Mouse (Mus musculus): ENCODE measurements around the gene AL731706.2. TPM values are rescaled to one million over a fixed set of nuclear protein-coding genes. Genes with fewer than 3 reads are reported as not detected.
"Not testable (repeated sequence)": the region's sequence is repeated elsewhere in the genome, so short reads cannot be mapped to it uniquely, and the experiment has no call there.

The AL731706.2 gene
- polyA plus RNA-seq, 1 experiment from 2014 or later: 48.4 TPM

DNA sequence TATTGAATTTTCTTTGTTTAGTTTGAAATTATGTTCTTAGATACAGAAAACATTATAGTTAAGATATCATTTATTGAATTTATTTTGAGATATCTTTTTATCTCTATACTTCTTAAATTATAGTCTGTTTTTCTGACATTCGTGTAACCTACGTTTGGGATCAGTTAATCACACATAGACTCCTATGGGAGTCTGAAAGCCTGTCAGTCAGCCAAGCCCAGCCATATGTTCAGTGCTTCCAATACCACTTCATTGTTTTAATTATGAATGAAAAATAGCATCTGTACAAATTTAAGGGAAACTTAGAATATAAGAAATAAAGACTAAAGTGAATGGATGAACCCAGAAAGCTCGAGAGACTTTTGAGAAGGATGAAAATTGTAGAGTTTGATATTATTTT, 23.1 kb upstream of the AL731706.2 start:
- no peak overlapping the region for H3K4me2 ChIP-seq (ENCODE audit: low read length)
- H3K27ac ChIP-seq (ENCODE audit: low read depth): no peak overlapping the region
- H3K36me3 ChIP-seq (ENCODE audit: control insufficient read depth, insufficient read depth, low read length): peaks cover 6% of the 10 kb centered on the region
- WGBS: 87% methylated on average over 3 of the region's 3 CpGs
- H3K27me3 ChIP-seq (replicated peaks; ENCODE audit: control insufficient read depth, insufficient read depth, low read length): no peaks in the 10 kb centered on the region
- no peak for ATAC-seq (replicated peaks; ENCODE audit: low FRiP score, low TSS enrichment, low read depth)
- no peak overlapping the region for H3K9ac ChIP-seq (ENCODE audit: low read length)
- H3K4me1 ChIP-seq (replicated peaks; ENCODE audit: control insufficient read depth, insufficient read depth, low read length): peaks cover 13% of the 10 kb centered on the region
- H3K4me3 ChIP-seq (ENCODE audit: low read depth, low read length): no peak overlapping the region
- DNase-seq (ENCODE audit: low spot score): no peak
- no peaks in the 10 kb centered on the region for H3K9me3 ChIP-seq (ENCODE audit: control insufficient read depth, low read length)

DNA sequence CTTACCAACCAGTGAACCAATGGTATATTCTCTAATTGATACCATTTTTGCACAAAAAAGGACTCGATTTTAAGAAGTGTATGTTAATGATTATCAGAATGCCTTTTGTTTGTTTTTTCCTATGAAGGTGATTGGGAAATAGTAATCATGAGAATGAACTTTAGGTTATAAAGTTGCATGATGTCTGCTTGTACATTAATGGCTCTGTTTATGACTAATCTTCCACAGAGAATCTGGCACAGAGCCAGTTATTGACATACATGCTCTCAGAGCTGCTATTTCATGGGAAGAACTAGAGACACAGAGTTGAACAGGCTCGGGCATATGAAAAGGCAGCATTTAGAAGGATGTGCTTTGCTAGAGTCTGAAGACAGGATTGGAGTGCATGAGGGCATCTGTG, 10.7 kb upstream of the AL731706.2 start:
- Histone ChIP-seq H3K9ac (ENCODE audit: low read length) (no peak overlapping the region), H3K27ac (ENCODE audit: low read depth) (no peak overlapping the region), H3K27me3 (replicated peaks; ENCODE audit: control insufficient read depth, insufficient read depth, low read length) (no peaks in the 10 kb centered on the region), H3K36me3 (ENCODE audit: control insufficient read depth, insufficient read depth, low read length) (no peaks in the 10 kb centered on the region), H3K4me3 (ENCODE audit: low read depth, low read length) (no peak overlapping the region), H3K4me2 (ENCODE audit: low read length) (no peak overlapping the region), H3K4me1 (replicated peaks; ENCODE audit: control insufficient read depth, insufficient read depth, low read length) (0 out of 2 replicates have a peak, but pooled peaks cover 5% of the 10 kb centered on the region), H3K9me3 (ENCODE audit: control insufficient read depth, low read length) (no peaks in the 10 kb centered on the region)
- WGBS: 79% methylated on average over 2 of the region's 2 CpGs
- ATAC-seq (replicated peaks; ENCODE audit: low FRiP score, low TSS enrichment, low read depth): no peak
- no peak for DNase-seq (ENCODE audit: low spot score)

DNA sequence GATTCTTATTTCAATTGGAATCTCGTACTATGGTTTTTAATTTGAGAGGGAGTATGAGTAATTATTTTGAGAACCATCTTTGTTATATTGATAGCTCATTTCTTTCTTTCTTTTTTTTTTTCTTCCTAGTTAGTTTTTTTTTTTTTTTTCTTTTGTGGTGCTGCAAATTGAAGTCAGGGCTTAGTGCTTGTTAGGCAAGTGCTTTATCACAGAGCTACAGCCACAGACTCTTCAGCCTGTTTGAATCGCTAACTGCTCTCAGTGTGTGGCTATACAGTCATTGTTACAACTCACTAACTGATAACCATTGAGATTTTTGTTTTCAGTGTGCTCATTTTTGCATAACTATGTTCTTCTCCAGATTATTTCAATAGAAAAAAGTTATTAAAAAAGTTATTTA, 9.0 kb upstream of the AL731706.2 start:
- H3K4me1 ChIP-seq (replicated peaks; ENCODE audit: control insufficient read depth, insufficient read depth, low read length): 0 out of 2 replicates have a peak, but pooled peaks cover 5% of the 10 kb centered on the region
- no peak for ATAC-seq (replicated peaks; ENCODE audit: low FRiP score, low TSS enrichment, low read depth)
- WGBS: 87% methylated on average over 2 of the region's 2 CpGs

DNA sequence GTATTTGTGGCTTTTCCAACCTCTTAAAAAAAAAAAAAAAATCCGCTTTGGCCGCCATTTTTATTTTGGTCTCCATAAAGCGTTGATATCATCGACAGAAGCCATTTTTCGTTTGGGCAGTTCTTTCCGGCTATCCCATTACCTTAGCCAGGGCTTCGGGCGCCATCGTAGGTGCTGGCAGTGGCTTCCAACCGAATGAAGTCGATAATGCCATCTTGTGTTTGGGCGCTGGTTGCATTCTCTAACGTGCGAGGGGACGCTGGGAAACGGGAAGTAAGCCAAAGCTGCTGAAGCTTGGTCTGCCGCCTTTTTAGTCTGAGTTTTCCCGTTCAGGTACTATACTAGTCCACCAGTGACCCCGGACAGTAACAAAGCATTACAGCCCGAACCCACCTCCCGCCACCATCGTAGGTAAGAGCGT, 6.5 kb upstream of the AL731706.2 start:
- Histone ChIP-seq H3K36me3 (ENCODE audit: control insufficient read depth, insufficient read depth, low read length) (no peaks in the 10 kb centered on the region), H3K27ac (ENCODE audit: low read depth) (peak overlapping the region; percentile 87), H3K4me1 (replicated peaks; ENCODE audit: control insufficient read depth, insufficient read depth, low read length) (peaks cover 5% of the 10 kb centered on the region; the same call in 1 of the 2 replicates), H3K9me3 (ENCODE audit: control insufficient read depth, low read length) (no peaks in the 10 kb centered on the region), H3K4me3 (ENCODE audit: low read depth, low read length) (peak overlapping the region; percentile 79), H3K9ac (ENCODE audit: low read length) (peak overlapping the region; percentile 62), H3K4me2 (ENCODE audit: low read length) (peak overlapping the region; percentile 57), H3K27me3 (replicated peaks; ENCODE audit: control insufficient read depth, insufficient read depth, low read length) (no peaks in the 10 kb centered on the region)
- under 1% methylated on average over 23 of the region's 23 CpGs for WGBS
- DNase-seq (ENCODE audit: low spot score) (peak; percentile 89), ATAC-seq (replicated peaks; ENCODE audit: low FRiP score, low TSS enrichment, low read depth) (peak; percentile 82)

More for the DNA sequence above, 9.0 kb upstream of the AL731706.2 start:
- H3K4me3 ChIP-seq (ENCODE audit: low read depth, low read length): no peak overlapping the region
- no peak overlapping the region for H3K4me2 ChIP-seq (ENCODE audit: low read length)
- H3K27ac ChIP-seq (ENCODE audit: low read depth): no peak overlapping the region
- H3K9me3 ChIP-seq (ENCODE audit: control insufficient read depth, low read length): no peaks in the 10 kb centered on the region
- H3K27me3 ChIP-seq (replicated peaks; ENCODE audit: control insufficient read depth, insufficient read depth, low read length): no peaks in the 10 kb centered on the region
- H3K36me3 ChIP-seq (ENCODE audit: control insufficient read depth, insufficient read depth, low read length): no peaks in the 10 kb centered on the region
- no peak overlapping the region for H3K9ac ChIP-seq (ENCODE audit: low read length)
- DNase-seq (ENCODE audit: low spot score): no peak

DNA sequence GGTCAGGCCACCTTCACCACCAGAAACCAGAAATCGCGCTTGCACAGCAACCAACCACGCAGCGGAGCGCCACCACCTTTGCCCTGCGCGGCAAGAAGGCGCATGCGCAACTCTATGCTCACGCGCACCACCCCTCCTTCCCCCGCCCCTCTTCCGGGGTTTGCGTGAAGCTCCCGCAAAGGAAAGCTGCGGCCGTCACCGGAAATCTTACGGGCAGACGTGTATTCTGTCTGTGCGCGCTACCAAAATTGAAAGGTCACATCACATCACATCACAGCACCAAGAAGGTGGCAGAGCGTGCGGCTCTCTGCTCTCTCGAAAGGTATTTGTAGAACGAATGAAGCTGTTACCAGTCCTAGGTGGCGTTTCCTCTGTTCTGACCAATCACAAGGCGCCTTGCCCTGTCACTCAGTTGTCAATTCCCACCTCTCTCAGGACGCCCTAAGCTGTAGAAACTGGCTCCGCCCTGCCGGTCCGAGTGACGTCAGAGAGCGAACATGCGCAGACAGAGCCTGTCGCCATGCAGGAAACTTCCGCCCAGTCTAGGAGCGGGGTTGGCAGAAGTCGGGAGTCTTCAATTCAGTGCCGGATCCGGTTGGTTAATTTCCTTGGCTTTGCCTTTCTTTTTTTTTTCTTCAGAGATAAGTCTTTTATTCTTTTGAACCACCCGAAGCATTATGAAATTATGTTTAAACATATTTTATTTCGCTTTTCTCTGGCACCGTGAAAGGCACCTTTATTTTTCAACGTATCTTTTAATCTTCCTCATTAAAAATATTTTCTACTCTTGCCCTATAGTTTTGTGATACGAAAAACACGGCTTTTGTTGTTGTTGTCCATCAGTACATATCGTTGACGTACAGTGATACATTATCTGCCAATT, 5.8 kb upstream of the AL731706.2 start, which contains the start of the genes Slx4ip, AL731706.1 and Mkks:
TSS of gene Slx4ip (plus strand) at position 151 of the 883 bp plus-strand sequence.
TSS of gene AL731706.1 (minus strand) at position 322 of the 883 bp plus-strand sequence.
TSS of gene Mkks (minus strand) at position 322 of the 883 bp plus-strand sequence.
- Histone ChIP-seq H3K4me1 (replicated peaks; ENCODE audit: control insufficient read depth, insufficient read depth, low read length) (peaks cover 5% of the 10 kb centered on the region; the same call in 1 of the 2 replicates), H3K4me2 (ENCODE audit: low read length) (peak within 1 kb of the TSS; percentile 57), H3K36me3 (ENCODE audit: control insufficient read depth, insufficient read depth, low read length) (no peaks in the 10 kb centered on the region), H3K27ac (ENCODE audit: low read depth) (peak within 1 kb of the TSS; percentile 87), H3K4me3 (ENCODE audit: low read depth, low read length) (peak within 1 kb of the TSS; percentile 79), H3K9me3 (ENCODE audit: control insufficient read depth, low read length) (no peaks in the 10 kb centered on the region), H3K9ac (ENCODE audit: low read length) (peak within 1 kb of the TSS; percentile 73), H3K27me3 (replicated peaks; ENCODE audit: control insufficient read depth, insufficient read depth, low read length) (no peaks in the 10 kb centered on the region)
- ATAC-seq (replicated peaks; ENCODE audit: low FRiP score, low TSS enrichment, low read depth): peak; percentile 97
- under 1% methylated on average over 49 of the region's 49 CpGs for WGBS
- DNase-seq (ENCODE audit: low spot score): peak; percentile 98

DNA sequence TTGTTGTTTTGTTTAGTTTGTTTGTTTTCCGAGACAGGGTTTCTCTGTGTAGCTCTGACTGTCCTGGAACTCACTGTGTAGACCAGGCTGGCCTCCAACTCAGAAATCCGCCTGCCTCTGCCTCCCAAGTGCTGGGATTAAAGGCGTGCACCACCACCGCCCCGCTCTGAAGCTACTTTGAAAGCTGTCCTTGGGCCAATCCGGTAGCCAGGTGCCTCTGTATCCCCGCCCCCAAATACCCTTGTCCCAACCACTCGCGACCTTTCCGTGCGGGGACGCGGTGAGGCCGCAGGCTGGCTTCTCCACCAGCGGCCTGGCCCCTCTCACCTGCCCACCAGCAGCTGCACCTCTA, 5.2 kb upstream of the AL731706.2 start:
- DNase-seq (ENCODE audit: low spot score); H3K27me3 ChIP-seq (replicated peaks; ENCODE audit: control insufficient read depth, insufficient read depth, low read length); H3K36me3 ChIP-seq (ENCODE audit: control insufficient read depth, insufficient read depth, low read length); H3K9me3 ChIP-seq (ENCODE audit: control insufficient read depth, low read length); H3K4me1 ChIP-seq (replicated peaks; ENCODE audit: control insufficient read depth, insufficient read depth, low read length): not testable (repeated sequence)
- Histone ChIP-seq H3K27ac (ENCODE audit: low read depth) (peak overlapping the region; percentile 87), H3K9ac (ENCODE audit: low read length) (peak overlapping the region; percentile 73), H3K4me2 (ENCODE audit: low read length) (peak overlapping the region; percentile 48), H3K4me3 (ENCODE audit: low read depth, low read length) (peak overlapping the region; percentile 79)
- 5% methylated on average over 15 of the region's 15 CpGs for WGBS
- ATAC-seq (replicated peaks; ENCODE audit: low FRiP score, low TSS enrichment, low read depth): peak; percentile 71

DNA sequence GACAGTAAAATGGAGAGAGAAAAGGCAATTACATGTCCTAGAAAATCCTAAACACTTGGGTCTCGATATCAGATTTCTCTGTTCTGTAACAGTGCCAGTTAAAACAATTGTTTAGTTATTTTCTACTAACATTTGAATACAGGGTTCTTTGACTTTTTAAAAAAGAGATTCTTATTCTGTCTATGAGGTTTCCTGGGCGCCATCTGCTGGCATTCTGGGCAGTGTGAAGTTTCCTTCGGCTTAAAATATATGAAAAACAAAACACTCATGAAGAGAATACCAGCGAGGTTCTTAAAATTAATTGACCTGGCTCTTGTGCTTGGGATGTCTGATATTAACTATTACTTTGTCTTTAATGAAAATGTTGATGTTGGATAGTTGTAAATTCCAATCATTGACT, 1.4 kb upstream of the AL731706.2 start:
- no peak for ATAC-seq (replicated peaks; ENCODE audit: low FRiP score, low TSS enrichment, low read depth)
- H3K4me1 ChIP-seq (replicated peaks; ENCODE audit: control insufficient read depth, insufficient read depth, low read length): no peaks in the 10 kb centered on the region; the same call in 1 of the 2 replicates
- no peaks in the 10 kb centered on the region for H3K9me3 ChIP-seq (ENCODE audit: control insufficient read depth, low read length)
- H3K27me3 ChIP-seq (replicated peaks; ENCODE audit: control insufficient read depth, insufficient read depth, low read length): no peaks in the 10 kb centered on the region
- DNase-seq (ENCODE audit: low spot score): no peak
- peaks cover 31% of the 10 kb centered on the region for H3K36me3 ChIP-seq (ENCODE audit: control insufficient read depth, insufficient read depth, low read length)
- no peak overlapping the region for H3K27ac ChIP-seq (ENCODE audit: low read depth)
- 57% methylated on average over 4 of the region's 4 CpGs for WGBS
- no peak overlapping the region for H3K4me3 ChIP-seq (ENCODE audit: low read depth, low read length)
- no peak overlapping the region for H3K9ac ChIP-seq (ENCODE audit: low read length)
- H3K4me2 ChIP-seq (ENCODE audit: low read length): no peak overlapping the region

DNA sequence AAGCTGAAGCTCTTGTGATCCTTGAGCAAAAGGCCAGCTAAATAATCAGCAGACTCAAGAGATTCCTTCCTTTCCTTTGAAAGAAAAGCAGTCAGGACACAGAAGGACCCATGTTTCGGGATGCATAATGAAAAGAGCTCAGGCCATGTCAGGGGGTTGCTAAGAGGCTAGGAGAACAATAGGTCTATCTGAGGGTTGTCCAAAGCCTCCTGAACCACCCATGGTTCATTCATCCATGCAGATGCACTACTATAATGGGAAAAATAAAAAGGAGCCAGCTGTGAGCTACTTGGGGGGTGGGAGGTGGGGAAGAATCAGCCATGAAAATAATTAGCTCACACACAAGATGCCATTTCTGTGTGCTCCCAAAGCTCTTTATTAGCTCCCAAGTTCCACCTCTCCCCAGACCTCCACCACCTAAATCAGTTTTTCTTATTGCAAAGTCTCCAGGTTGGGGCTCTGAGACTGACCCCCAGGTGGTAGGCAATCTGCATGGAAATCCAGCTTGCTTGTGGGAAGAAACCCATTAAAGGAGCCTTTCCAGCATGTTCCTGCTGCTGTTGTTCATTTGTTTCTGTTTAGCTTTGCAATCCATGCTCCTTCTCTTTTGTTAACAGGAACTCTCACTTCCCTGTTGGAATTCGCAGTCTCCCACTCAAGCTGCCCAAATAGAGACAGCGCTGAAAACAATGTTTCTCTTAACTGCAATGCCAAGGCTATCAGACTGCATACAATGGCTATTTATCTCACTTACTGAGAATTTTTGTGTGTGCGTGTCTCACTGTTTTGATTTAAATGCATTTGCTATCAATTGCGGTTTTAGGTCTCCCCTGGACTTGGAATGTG, 30.7 kb downstream of the AL731706.2 start:
- Histone ChIP-seq H3K27me3 (replicated peaks; ENCODE audit: control insufficient read depth, insufficient read depth, low read length) (no peaks in the 10 kb centered on the region), H3K4me1 (replicated peaks; ENCODE audit: control insufficient read depth, insufficient read depth, low read length) (no peaks in the 10 kb centered on the region), H3K9me3 (ENCODE audit: control insufficient read depth, low read length) (no peaks in the 10 kb centered on the region), H3K36me3 (ENCODE audit: control insufficient read depth, insufficient read depth, low read length) (no peaks in the 10 kb centered on the region), H3K27ac (ENCODE audit: low read depth) (no peak overlapping the region), H3K9ac (ENCODE audit: low read length) (no peak overlapping the region), H3K4me3 (ENCODE audit: low read depth, low read length) (no peak overlapping the region), H3K4me2 (ENCODE audit: low read length) (no peak overlapping the region)
- ATAC-seq (replicated peaks; ENCODE audit: low FRiP score, low TSS enrichment, low read depth): no peak
- WGBS: 53% methylated on average over 5 of the region's 5 CpGs
- DNase-seq (ENCODE audit: low spot score): no peak
